Mouse (Mus musculus) adrenal gland, adult 8-10 months (tissue): ENCODE data around the gene Camta1. TPM values are rescaled to one million over a fixed set of nuclear protein-coding genes. Genes with fewer than 3 reads are reported as not detected.

Experiments used
- DNase-seq: peaks from one replicate; pipeline ENCODE4 v3.0.0; 2022
- total RNA-seq, 4 experiments: library from RNA; stranded (reverse); gene quantifications; 2 replicates each; pipeline ENCODE4 v1.2.4; 2022

Gene Camta1
- total RNA-seq, 4 experiments from 2014 or later: 23.6 to 59.6 (median 36.5) TPM

DNA sequence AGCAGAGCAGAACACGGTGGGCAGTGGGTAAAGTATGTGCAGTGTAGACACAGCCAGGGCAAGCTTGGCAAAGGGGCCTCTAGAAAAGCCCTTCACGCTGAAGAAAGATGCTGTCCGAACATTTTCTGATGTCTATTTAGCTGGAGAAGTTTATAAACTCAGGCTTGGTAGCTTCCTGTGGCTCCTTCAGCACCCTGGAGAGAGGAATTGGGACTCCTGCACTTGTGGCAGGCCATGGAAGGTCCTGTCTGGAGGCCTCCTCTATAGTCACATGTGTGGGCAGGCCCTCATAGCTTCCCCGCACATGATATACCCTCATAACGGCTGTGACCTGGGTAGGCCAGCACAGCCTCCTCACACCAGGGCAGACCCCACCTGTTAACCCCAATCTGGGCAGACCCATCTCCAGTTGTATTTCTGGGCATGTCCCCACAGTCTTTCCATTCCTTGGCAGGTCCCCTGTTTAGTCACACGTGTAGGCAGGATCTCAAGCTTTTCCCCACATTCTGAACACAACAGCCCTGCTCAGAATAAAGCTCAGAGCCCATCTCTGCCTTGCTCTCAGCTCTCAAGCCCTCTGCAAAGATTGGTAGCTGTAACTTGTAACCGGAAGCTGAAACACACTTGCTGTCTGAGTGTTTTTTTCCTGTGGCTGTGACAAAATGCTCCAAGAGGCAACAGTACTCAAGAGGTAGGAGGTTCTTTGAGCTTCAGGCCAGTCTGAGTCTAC, 616.4 kb downstream of the Camta1 start:
- no peak for DNase-seq

DNA sequence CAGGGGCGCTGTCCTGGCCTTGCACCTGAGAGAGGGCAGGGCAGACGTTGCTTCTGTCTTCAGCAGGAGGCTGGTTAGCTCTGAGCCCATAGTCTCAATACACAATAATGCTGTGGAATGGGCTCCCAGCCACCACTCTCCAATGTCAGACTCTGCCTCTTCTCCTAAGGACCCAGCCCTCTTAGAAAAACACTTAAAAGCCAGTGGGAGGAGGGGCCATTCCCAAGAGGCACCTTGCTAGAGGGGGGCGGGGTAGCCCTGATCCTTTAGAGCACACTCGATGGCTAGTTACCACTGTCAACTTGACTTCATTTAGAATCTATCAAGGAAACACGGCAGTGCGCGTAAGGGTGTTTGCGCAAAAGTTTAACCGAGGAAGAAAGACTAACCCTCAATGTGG, 618.2 kb downstream of the Camta1 start:
- no peak for DNase-seq

DNA sequence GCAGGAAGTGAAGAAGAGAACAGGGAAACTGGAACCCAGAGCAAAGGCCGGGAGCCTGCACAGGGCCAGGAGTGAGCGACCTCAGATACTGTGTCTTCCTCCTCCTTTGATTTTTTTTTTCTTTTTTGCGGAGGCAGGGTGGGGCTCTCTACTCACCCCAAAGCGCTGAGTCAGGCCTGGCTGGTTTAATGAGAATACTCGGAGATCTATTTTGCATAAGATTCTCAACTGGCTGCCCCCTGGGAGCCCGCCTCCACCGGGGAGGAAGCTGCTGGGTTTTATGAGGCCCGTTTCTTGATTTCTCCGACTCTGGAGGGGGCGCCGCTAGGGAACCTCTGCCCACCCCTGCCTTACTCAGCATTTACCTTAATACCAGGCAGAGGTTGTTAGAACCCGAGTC, 618.9 kb downstream of the Camta1 start:
- DNase-seq: no peak

DNA sequence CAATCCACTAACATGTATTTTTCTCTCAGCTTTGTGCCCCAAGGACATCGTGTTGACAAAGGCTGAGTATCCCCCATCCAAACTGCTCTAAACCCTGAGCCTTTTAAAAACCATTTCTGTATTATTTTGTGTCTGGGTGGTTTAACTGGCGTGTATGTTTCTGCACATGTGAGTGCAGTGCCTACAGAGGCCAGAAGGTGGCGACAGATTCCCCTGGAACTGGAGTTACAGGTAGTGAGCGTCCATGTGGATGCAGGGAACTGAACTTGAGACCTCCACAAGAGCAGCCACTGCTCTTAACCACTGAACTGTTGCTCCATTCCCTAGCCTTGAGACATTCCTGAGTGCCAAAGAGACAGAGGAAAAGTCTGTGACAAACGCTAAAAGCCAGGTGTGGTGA, 621.2 kb downstream of the Camta1 start:
- DNase-seq: no peak

DNA sequence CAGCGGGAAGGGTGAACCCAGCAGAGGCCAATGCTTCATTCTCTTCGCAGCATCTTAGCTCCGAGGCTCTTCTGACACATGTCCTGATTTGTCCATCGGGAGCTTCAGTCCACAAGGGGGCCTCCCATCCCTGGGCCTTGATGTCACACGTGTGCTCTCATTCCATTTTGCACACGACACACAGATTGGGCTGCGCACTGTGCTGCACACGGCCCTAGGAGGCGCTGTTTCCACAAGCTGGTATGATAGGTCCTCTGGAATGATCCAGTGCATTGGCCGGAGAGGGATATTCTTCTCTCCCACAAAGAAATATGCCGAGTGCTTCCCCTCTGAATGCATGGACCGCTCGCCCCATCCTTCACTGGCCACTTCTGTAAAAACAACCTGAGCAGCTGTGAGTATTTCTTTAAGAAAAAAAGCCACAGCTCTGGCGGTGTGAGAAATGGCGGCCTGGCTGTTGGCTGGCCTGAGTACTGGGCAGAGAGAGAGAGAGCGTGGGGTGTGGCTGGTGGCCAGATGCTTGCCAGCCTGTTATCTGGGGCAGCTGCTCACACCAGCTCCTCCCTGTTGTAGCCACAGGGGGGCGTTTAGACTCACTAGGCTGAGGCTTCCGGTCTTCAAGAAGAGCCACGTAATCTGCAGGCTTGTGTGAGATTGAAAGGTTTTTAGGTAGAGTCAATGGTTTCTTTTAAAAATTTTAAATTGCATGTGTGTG, 622.5 kb downstream of the Camta1 start:
- no peak for DNase-seq

DNA sequence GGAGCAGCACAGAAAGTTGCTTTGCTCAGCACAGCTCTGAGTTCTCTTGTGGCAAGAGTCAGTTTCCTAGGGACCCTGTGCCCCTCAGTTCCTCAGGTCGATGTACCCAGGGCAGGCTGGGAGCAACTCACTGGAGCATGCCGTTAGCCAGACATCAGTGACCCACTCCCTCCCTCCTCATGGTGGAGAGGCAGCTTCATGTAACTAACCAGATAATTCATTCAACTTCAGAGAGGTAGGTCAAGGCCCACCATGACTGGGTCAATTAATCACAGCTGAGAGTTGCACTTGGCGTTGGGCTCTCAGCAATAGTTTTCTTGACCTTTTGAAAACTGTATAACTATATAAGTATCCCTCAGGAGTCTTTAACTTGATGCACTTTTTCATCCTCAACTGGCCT, 624.2 kb downstream of the Camta1 start:
- peak; percentile 57 for DNase-seq

DNA sequence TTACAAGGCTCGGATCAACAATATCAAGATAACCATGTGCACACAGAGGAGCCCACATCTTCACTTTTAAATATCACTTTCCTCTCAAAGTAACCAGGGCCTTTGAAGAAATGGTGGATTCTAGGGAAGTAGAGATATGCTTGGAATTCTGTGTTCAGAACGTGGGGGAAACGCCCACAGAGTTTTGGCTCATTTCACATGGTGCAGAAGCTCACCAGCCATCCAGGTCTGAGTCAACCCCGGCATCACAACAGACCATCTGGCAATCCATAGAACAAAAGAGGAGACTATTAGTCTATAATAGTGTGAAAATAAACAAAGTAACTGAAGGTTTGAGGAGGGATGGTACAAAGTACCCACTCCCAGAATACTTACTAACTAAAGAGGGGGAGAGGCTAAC, 626.7 kb downstream of the Camta1 start:
- no peak for DNase-seq

DNA sequence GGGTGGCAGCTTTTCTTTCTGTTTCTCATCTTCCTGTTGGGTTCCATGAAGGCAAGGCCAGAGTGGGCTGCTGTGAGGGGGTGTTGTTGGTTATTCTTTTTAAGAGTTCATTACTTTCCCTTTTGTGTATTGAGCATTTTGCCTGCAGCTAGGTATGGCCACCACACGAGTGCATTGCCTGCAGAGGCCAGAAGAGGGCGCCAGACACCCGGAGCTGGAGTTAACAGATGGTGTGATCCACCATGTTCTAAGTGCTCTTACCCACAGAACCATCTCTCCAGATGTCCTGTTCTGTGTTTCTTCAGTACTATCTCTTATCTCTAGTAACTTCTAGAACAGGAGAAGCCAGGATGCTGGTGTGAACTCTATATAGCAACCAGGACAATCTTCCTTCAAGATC, 629.6 kb downstream of the Camta1 start:
- DNase-seq: no peak

DNA sequence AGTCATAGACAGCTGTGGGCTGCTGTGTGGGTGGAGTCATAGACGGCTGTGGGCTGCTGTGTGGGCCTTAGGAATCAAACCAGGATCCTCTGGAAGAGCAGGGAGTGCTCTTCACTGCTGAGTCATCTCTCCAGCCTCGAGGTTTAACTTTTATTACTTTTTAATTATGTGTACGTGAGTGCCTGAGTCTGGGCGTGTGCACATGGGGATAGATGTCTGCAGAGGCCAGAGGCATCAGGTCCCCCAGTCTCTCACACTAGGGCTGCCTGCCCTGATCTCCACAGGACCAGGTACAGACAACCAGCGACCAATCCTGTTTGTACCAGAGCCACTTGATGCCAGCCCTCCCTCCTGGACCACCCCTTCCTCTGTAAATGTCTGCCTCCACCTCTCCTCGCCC, 632.6 kb downstream of the Camta1 start:
- DNase-seq: no peak

DNA sequence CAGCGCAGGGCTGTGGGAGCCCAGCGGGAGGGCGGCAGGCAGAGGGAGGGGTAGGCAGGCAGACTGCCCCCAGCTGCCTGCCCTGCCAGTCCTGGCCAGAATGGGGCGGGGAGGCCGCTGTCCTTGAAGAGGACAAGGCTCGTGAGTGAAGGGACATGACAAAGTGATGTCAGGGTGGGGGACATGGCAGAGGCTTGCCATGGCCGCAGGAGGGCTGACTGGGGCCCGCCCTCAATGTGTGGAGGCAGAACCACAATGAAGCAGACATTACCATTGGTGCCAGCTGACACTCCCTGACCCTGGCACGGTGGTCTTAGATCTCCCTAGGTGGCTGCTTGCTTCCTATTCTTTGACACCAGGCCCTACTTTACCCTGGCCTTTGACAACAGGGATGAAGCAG, 635.2 kb downstream of the Camta1 start:
- DNase-seq: no peak

DNA sequence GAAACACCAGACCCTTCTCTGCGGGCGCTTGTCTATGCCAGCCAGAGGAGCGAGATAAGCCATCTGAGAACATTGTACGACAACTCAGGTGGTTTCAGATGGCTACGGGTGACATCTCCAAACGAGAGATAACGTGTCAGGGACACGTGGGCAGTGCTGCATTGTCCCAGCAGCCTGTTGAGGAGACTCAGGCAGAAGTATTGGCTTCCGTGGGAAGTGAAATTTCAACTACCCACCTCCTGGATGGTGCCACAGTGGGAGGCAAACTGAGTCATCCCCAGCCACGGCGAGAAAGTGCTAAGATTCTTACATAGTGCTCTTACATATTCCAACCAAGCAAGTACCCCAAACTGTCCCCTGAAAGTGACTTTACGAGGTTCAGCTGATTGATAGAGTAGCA, 637.7 kb downstream of the Camta1 start:
- no peak for DNase-seq

DNA sequence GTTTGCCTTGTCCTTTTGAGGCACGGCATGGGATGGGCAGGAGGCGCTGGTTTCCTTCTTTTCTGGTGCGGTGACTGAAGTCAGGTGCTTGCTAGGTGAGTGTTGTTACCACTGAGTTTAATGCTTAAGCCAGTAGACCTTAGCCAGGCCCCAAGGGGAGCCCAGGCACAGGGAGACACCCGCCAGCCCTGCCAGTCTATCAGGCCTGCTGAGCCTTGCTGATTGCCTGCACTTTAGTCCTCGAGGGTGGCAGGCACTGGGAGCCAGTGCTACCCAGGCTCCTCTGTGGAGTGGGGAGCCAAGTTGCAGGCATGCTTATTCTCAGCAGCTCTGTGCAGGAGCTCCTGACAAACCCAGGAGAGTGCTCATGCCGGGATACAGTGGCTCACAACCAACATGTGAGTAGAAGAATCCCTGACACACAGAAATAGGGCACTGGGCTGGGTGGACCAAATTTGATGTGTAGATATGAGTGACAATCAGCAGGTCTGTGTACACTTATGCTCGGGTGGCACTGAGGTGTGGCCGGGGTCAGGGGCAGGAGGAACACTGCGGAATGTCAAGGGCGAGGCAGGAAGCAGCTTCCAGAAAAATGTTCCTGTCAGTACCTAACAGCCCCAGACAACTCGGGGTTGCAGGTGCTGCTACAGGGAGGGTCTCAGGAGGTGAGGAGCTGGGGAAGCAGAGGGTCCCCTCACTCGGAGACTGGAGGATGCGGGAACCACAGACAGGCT, 638.2 kb downstream of the Camta1 start:
- DNase-seq: no peak

DNA sequence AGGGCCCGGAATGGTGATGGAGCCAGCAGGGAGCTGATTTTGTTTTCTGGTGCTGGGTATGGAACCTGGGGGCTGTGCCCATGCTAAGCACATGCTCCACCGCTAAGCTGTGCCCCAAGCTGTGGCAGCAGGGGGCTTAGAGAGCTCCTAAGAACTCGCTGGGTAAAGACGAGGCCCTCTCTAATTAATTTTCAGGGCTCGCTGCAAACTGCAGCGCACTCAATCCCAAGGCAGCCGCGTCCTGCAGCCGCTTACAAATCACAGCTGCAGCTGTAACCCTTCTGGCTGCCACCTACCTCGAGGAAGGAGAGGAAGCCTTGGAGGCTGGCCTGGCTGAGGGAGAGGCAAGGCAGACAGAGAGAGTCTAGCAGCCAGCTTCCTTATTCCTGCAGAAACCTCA, 639.0 kb downstream of the Camta1 start:
- DNase-seq: no peak

DNA sequence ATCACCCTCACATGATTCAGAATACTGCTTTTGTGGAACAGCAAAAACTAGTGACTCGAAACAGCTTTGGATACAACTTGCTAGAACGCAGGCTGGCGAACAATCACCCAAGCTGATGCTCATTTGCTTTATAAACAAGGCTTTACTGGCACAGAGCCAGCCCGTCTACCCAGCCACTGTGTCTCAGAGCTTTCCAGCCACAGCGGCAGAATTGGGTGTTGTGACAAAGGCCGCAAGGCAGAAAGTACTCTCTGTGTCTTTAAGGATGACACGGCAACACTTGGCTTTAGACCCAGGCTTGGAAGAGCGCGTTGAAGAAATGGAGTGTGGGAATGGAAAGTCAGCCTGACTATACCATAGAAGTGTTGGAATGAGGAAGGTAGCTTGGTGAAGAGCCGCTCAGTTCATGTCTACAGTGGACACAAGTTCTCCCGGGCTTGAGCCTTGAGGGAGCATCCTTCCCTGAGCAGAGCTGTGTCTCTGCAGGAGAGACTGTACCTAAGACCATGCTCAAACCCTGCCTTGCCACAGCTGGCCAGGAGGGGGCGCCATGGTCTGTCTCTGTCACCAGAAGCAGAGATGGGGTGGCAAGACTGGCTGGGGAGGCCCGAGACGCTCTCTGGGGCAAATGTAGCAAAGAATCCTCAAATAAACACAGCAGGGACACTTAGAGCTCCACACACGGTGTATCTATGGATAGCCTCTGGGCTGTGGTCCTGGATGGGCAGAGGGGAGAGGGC, 645.0 kb downstream of the Camta1 start:
- DNase-seq: no peak

DNA sequence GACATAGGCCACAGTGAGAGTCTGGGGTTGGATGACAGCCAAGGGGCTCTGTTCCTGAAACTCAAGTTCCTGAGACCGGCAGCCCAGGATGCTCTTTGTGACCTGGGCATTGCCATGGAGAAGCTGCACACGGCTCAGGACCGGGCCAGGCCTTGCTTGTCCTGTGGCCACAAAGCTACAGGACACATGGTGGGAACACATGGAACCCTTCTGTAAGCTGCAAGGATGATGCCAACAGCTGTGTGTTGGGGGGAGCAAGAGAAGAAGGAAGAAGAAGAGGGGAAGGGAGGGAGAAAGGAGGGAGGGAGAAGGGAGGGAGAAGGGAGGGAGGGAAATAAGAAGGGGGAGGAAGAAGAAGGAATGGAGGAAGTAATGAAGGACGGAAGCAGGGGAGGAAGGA, 645.8 kb downstream of the Camta1 start:
- DNase-seq: no peak

DNA sequence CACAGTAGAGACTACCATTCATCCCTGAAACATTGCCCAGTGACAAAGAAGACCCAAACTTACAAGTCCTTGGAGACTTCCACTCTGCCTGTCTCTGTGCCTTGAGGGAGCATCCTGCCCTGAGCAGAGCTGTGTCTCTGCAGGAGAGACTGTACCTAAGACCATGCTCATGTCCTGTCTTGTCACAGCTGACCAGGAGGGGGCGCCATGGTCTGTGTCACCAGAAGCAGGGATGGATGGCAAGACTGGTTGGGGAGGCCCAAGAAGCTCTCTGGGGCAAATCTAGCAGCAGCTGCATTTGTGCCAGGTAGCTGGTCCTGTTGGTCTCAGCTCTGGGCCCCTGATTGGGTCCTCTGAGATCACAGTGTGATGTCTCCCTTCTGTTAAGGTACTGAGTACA, 646.5 kb downstream of the Camta1 start:
- DNase-seq: no peak

DNA sequence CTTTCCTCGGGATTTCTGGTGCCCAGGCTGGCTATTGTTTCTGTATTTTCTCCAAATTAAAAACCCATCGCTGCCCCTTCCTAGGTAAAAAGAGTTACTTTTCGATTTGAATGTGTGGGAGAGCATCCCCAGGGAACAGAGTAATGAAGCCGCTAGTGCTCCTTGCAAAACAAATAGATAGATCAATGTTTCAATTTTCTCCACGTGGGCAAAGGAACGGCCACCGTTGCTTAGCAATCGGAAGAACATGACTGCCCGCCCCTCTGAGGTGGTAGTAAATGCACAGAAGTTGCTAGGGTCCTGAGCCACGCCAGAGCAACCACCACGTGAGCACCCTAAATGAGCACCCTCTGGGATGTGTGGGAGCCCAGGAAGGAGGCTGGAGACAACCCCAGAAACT, 648.2 kb downstream of the Camta1 start:
- DNase-seq: no peak

DNA sequence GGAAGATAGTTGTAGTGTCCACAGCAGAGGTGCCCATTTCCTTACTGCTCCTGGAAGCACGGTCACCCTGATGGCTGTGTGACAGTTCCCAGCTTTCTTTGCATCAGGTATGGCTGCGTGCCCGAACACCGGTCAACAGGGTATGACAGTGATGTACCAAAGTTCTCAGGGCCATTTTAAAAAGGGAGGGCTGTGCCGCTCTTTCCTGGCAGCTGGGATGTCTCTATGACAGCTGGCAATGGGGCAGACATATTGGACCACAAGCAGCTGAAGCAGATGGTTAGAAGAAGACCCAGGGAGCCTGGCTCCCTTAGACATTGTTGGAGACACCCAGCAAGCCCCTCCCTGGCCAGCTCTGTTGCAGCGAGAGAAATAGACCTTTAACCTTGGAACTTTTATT, 649.7 kb downstream of the Camta1 start:
- DNase-seq: no peak

DNA sequence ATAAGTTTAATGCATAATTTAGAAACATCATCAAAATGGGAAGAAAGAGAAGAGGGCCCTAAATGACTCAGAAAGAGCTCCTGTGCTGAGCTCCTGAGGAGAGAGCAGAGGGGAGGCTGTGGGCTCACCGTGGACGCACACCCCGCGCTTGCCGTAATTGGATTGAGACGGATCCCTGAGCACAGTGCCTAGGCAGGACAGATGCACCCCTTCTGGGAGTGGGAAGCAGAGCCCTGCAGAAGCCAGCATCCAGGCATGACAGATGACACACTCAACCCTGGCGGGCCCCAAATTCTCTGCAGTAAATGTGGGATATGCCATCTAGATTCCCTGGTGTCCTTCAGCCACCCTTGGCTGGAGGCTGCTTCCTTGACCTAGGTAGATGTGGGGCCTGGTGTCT, 654.1 kb downstream of the Camta1 start:
- no peak for DNase-seq

DNA sequence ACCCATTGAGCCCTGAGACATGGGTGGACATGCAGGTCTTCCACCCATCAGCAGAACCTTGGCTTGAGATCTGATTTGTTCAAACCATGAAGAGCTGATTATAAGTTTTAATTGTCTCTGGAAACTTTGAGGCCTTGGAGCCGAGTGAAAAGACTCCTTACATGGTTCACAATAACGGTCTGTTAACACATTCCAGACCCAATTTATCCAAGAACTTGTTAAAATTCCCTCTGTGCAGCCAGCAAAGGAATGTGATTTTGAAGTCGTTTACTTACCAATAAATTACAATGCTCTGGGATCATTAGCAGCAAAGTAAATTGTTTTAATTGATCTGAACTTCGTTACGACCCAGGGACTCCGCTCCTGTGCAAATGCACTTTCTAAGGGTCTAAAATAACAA, 658.8 kb downstream of the Camta1 start:
- DNase-seq: no peak

DNA sequence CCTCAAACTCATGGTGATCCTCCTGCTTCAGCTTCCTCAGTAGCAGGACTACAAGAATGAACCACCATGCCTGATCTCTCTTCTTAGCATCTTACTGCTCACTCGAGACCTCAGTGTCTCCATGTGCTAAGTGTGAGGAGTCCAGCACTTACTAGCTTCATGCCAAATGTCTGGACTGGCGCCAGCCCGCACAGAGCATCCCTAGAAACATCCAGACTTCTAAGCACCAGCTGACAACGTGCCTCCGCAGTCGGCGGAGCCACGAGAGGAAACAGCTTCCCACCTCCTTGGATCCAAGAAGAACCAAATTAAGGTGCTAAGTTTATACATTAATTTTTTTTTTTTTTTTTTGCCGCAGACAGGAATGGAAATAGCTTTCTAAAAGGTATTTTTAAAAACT, 661.4 kb downstream of the Camta1 start:
- no peak for DNase-seq

DNA sequence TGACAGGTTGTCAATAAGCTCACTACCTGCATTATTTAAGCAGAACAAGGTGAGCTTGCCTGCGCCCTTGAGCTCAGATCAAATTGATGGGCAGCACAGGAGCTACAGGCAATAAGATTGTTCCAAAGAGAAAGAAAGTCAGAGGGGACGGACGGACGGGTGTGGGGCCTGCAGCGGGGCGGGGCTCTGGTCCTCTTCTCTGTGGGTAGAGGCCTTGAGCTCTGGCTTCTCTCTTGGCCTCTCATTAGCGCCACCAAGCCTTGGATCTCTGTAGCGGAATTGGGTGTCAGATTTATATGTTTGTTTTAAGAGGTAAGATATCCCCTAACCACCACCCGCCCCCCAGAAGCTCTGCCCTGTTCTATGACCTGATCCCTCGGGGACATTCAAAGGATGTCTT, 666.5 kb downstream of the Camta1 start:
- no peak for DNase-seq

DNA sequence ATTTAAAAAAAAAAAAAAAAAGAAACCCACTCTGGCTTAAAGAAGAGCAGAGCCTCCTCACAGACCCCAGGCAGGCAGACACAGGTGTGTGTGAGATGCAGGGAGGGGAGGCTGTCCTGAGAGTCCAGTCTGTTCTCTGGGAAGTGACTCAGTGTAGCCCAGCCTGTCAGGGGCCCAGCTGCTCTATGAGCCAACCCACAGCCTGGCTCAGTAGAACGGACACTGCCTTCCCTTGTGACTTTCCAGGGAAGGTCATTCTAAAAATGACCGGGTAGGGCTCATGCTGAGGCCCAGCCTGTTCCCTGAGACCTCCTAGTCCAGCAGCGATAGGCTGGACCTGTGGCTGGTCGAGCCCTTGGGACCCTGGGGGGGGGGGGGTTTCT, 667.0 kb downstream of the Camta1 start:
- no peak for DNase-seq
